Mouse (Mus musculus) kidney, postnatal 36 days (tissue): Measurements from ENCODE around the gene Cpne8.

Source experiments
- DNase-seq, 2 experiments: peaks; one replicate each; pipeline ENCODE4 v3.0.0; 2021 to 2022; ENCODE audit warnings: mixed read lengths in 2 of 2

Gene Cpne8

GRCm38 (mm10) chr15:90678985-90679759, at the start of gene Cpne8:
TSS of gene Cpne8 (minus strand) at chr15:90679432.
- peak; percentile 74 to 83 for DNase-seq

- DNase-seq: no peak
These were observed 38.5 kb upstream of the Cpne8 start for GRCm38 (mm10) chr15:90717717-90718116.

GRCm38 (mm10) chr15:90709296-90709695, 30.1 kb upstream of the Cpne8 start:
- DNase-seq: no peak

GRCm38 (mm10) chr15:90704314-90704713, 25.1 kb upstream of the Cpne8 start:
- no peak for DNase-seq

- no peak for DNase-seq
These were observed 24.4 kb upstream of the Cpne8 start for GRCm38 (mm10) chr15:90703502-90704232.

- no peak for DNase-seq
These were observed 7.5 kb upstream of the Cpne8 start for GRCm38 (mm10) chr15:90686770-90687169.

GRCm38 (mm10) chr15:90679760-90680579, 738 bp upstream of the Cpne8 start:
- DNase-seq: peak; percentile 56 to 85

- peak; percentile 63 to 69 for DNase-seq
These were observed 744 bp downstream of the Cpne8 start for GRCm38 (mm10) chr15:90678488-90678887.

- peak; percentile 18 to 25 for DNase-seq
These were observed 9.7 kb downstream of the Cpne8 start for GRCm38 (mm10) chr15:90669494-90669893.

GRCm38 (mm10) chr15:90666893-90667292, 12.3 kb downstream of the Cpne8 start:
- DNase-seq: no peak

- DNase-seq: no peak
These were observed 14.6 kb downstream of the Cpne8 start for GRCm38 (mm10) chr15:90664615-90665014.

GRCm38 (mm10) chr15:90663631-90664030, 15.6 kb downstream of the Cpne8 start:
- no peak for DNase-seq

- DNase-seq: no peak
These were observed 18.5 kb downstream of the Cpne8 start for GRCm38 (mm10) chr15:90660723-90661122.

GRCm38 (mm10) chr15:90658053-90658452, 21.2 kb downstream of the Cpne8 start:
- no peak for DNase-seq

- no peak for DNase-seq
These were observed 22.7 kb downstream of the Cpne8 start for GRCm38 (mm10) chr15:90656521-90656920.

GRCm38 (mm10) chr15:90647011-90647577, 32.1 kb downstream of the Cpne8 start:
- DNase-seq: no peak

- DNase-seq: no peak
These were observed 32.9 kb downstream of the Cpne8 start for GRCm38 (mm10) chr15:90646326-90646725.

- no peak for DNase-seq
These were observed 33.4 kb downstream of the Cpne8 start for GRCm38 (mm10) chr15:90645828-90646227.

GRCm38 (mm10) chr15:90624201-90624600, 55.0 kb downstream of the Cpne8 start:
- DNase-seq: no peak

GRCm38 (mm10) chr15:90622005-90622404, 57.2 kb downstream of the Cpne8 start:
- no peak for DNase-seq

- no peak for DNase-seq
These were observed 59.5 kb downstream of the Cpne8 start for GRCm38 (mm10) chr15:90619736-90620135.

- peak in 1 of 2 experiments; percentile 28 for DNase-seq
These were observed 63.0 kb downstream of the Cpne8 start for GRCm38 (mm10) chr15:90616116-90616798.
